Mouse (Mus musculus): ENCODE data around the gene Rbm20.

Gene Rbm20

GRCm38 (mm10) chr19:53870568-53870967, 193.5 kb downstream of the Rbm20 start:
- peaks cover 17% of the 10 kb centered on the region for H3K27me3 ChIP-seq (ENCODE audit: insufficient read depth, low read length)
- no peaks in the 10 kb centered on the region for H3K36me3 ChIP-seq (ENCODE audit: insufficient read depth, low read length)
- no peaks in the 10 kb centered on the region for H3K9me3 ChIP-seq (ENCODE audit: low read length)
- TF ChIP-seq CTCF (conservative IDR thresholded peaks at IDR 0.05; ENCODE audit: low read length) (no peak), NANOG (IDR thresholded peaks at IDR 0.05; ENCODE audit: borderline replicate concordance, low read length) (no peak), POU5F1 (IDR thresholded peaks at IDR 0.05; ENCODE audit: borderline replicate concordance, low read length) (no peak)
- no peaks in the 10 kb centered on the region for H3K4me1 ChIP-seq (replicated peaks; ENCODE audit: low read depth, low read length)
- no peak overlapping the region for H3K4me3 ChIP-seq (replicated peaks; ENCODE audit: low read length)

- no peak overlapping the region for H3K4me3 ChIP-seq (replicated peaks; ENCODE audit: low read length)
- no peaks in the 10 kb centered on the region for H3K9me3 ChIP-seq (ENCODE audit: low read length)
- TF ChIP-seq POU5F1 (IDR thresholded peaks at IDR 0.05; ENCODE audit: borderline replicate concordance, low read length) = no peak
- TF ChIP-seq CTCF (conservative IDR thresholded peaks at IDR 0.05; ENCODE audit: low read length) = no peak
- H3K4me1 ChIP-seq (replicated peaks; ENCODE audit: low read depth, low read length) = no peaks in the 10 kb centered on the region
- peaks cover 17% of the 10 kb centered on the region for H3K27me3 ChIP-seq (ENCODE audit: insufficient read depth, low read length)
- H3K36me3 ChIP-seq (ENCODE audit: insufficient read depth, low read length) = no peaks in the 10 kb centered on the region
Measured at GRCm38 (mm10) chr19:53871502-53871901, 194.4 kb downstream of the Rbm20 start.

GRCm38 (mm10) chr19:53872994-53873713, 196.0 kb downstream of the Rbm20 start:
- Histone ChIP-seq H3K4me1 (replicated peaks; ENCODE audit: low read depth, low read length) (no peaks in the 10 kb centered on the region), H3K27me3 (ENCODE audit: insufficient read depth, low read length) (peaks cover 17% of the 10 kb centered on the region), H3K9me3 (ENCODE audit: low read length) (no peaks in the 10 kb centered on the region), H3K4me3 (replicated peaks; ENCODE audit: low read length) (no peak overlapping the region), H3K36me3 (ENCODE audit: insufficient read depth, low read length) (no peaks in the 10 kb centered on the region)
- TF ChIP-seq NANOG (IDR thresholded peaks at IDR 0.05; ENCODE audit: borderline replicate concordance, low read length) = no peak
- no peak for TF ChIP-seq POU5F1 (IDR thresholded peaks at IDR 0.05; ENCODE audit: borderline replicate concordance, low read length)
- no peak for TF ChIP-seq CTCF (conservative IDR thresholded peaks at IDR 0.05; ENCODE audit: low read length)

GRCm38 (mm10) chr19:53875246-53875645, 198.1 kb downstream of the Rbm20 start:
- peaks cover 4% of the 10 kb centered on the region; the same call in 1 of the 2 replicates for H3K4me1 ChIP-seq (replicated peaks; ENCODE audit: low read depth, low read length)
- no peak for TF ChIP-seq NANOG (IDR thresholded peaks at IDR 0.05; ENCODE audit: borderline replicate concordance, low read length)
- TF ChIP-seq POU5F1 (IDR thresholded peaks at IDR 0.05; ENCODE audit: borderline replicate concordance, low read length) = no peak
- TF ChIP-seq CTCF (conservative IDR thresholded peaks at IDR 0.05; ENCODE audit: low read length) = no peak
- H3K4me3 ChIP-seq (replicated peaks; ENCODE audit: low read length) = no peak overlapping the region
- H3K9me3 ChIP-seq (ENCODE audit: low read length) = peaks cover 2% of the 10 kb centered on the region; the same call in 1 of the 2 replicates
- peaks cover 17% of the 10 kb centered on the region for H3K27me3 ChIP-seq (ENCODE audit: insufficient read depth, low read length)
- no peaks in the 10 kb centered on the region for H3K36me3 ChIP-seq (ENCODE audit: insufficient read depth, low read length)

GRCm38 (mm10) chr19:53877779-53878178, 200.7 kb downstream of the Rbm20 start:
- peaks cover 4% of the 10 kb centered on the region; the same call in 1 of the 2 replicates for H3K4me1 ChIP-seq (replicated peaks; ENCODE audit: low read depth, low read length)
- no peaks in the 10 kb centered on the region for H3K36me3 ChIP-seq (ENCODE audit: insufficient read depth, low read length)
- TF ChIP-seq POU5F1 (IDR thresholded peaks at IDR 0.05; ENCODE audit: borderline replicate concordance, low read length) (no peak), NANOG (IDR thresholded peaks at IDR 0.05; ENCODE audit: borderline replicate concordance, low read length) (no peak), CTCF (conservative IDR thresholded peaks at IDR 0.05; ENCODE audit: low read length) (no peak)
- H3K9me3 ChIP-seq (ENCODE audit: low read length) = peaks cover 5% of the 10 kb centered on the region
- H3K27me3 ChIP-seq (ENCODE audit: insufficient read depth, low read length) = no peaks in the 10 kb centered on the region
- no peak overlapping the region for H3K4me3 ChIP-seq (replicated peaks; ENCODE audit: low read length)

GRCm38 (mm10) chr19:53880460-53880859, 203.4 kb downstream of the Rbm20 start:
- no peak overlapping the region for H3K4me3 ChIP-seq (replicated peaks; ENCODE audit: low read length)
- no peaks in the 10 kb centered on the region for H3K27me3 ChIP-seq (ENCODE audit: insufficient read depth, low read length)
- H3K9me3 ChIP-seq (ENCODE audit: low read length) = peaks cover 5% of the 10 kb centered on the region
- H3K36me3 ChIP-seq (ENCODE audit: insufficient read depth, low read length) = no peaks in the 10 kb centered on the region
- peaks cover 7% of the 10 kb centered on the region; the same call in 1 of the 2 replicates for H3K4me1 ChIP-seq (replicated peaks; ENCODE audit: low read depth, low read length)
- TF ChIP-seq POU5F1 (IDR thresholded peaks at IDR 0.05; ENCODE audit: borderline replicate concordance, low read length) (no peak), NANOG (IDR thresholded peaks at IDR 0.05; ENCODE audit: borderline replicate concordance, low read length) (no peak), CTCF (conservative IDR thresholded peaks at IDR 0.05; ENCODE audit: low read length) (no peak)

GRCm38 (mm10) chr19:53881786-53882185, 204.7 kb downstream of the Rbm20 start:
- H3K4me3 ChIP-seq (replicated peaks; ENCODE audit: low read length) = no peak overlapping the region
- no peak for TF ChIP-seq NANOG (IDR thresholded peaks at IDR 0.05; ENCODE audit: borderline replicate concordance, low read length)
- H3K27me3 ChIP-seq (ENCODE audit: insufficient read depth, low read length) = no peaks in the 10 kb centered on the region
- H3K4me1 ChIP-seq (replicated peaks; ENCODE audit: low read depth, low read length) = peaks cover 7% of the 10 kb centered on the region; the same call in 1 of the 2 replicates
- peaks cover 5% of the 10 kb centered on the region for H3K9me3 ChIP-seq (ENCODE audit: low read length)
- H3K36me3 ChIP-seq (ENCODE audit: insufficient read depth, low read length) = no peaks in the 10 kb centered on the region

- TF ChIP-seq CTCF (conservative IDR thresholded peaks at IDR 0.05; ENCODE audit: low read length) = no peak
- no peak for TF ChIP-seq POU5F1 (IDR thresholded peaks at IDR 0.05; ENCODE audit: borderline replicate concordance, low read length)
- no peak for TF ChIP-seq NANOG (IDR thresholded peaks at IDR 0.05; ENCODE audit: borderline replicate concordance, low read length)
- Histone ChIP-seq H3K9me3 (ENCODE audit: low read length) (peaks cover under 1% of the 10 kb centered on the region), H3K36me3 (ENCODE audit: insufficient read depth, low read length) (no peaks in the 10 kb centered on the region), H3K27me3 (ENCODE audit: insufficient read depth, low read length) (no peaks in the 10 kb centered on the region), H3K4me1 (replicated peaks; ENCODE audit: low read depth, low read length) (peaks cover 6% of the 10 kb centered on the region; the same call in 1 of the 2 replicates), H3K4me3 (replicated peaks; ENCODE audit: low read length) (no peak overlapping the region)
Measured at GRCm38 (mm10) chr19:53885450-53885849, 208.3 kb downstream of the Rbm20 start.
